Mouse (Mus musculus) heart, adult 2 months (tissue): ENCODE data around the gene Zfp365.

ENCODE experiments used
- CTCF ChIP-seq: fragments of 200-600 bp; IDR thresholded peaks from 2 replicates; pipeline ENCODE4 v1.8.1; 2022; ENCODE audit warnings: antibody characterized with exemption, mild to moderate bottlenecking, moderate library complexity
- EP300 ChIP-seq: fragments of 200-500 bp; IDR thresholded peaks from 2 replicates; pipeline ENCODE4 v1.6.1; 2011; ENCODE audit warnings: low read depth, low read length, control low read depth; ENCODE audit not compliant: insufficient read depth

DNA sequence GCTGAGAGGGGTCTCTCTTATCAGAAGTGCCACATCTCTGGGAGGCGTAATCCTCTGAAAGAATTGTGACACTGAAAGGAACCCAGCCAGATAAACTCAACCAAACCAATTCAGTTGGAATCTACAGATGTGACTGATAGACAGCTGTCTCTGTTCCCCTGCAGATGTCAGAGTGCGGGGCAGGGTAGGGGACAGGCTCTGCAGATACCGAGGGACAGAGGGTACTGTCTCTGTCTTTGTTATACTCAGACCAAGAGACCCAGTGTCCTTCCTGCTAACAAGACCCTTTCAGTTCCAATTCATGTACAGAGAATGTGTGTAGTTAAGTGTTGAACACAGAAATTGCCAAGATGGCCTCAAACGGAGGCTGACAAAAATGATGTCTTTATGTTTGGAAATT lies 6.4 kb downstream of the Zfp365 start:
- TF ChIP-seq CTCF (no peak), EP300 (no peak)
